Mouse (Mus musculus) heart, postnatal 25 days (tissue): Measurements from ENCODE around the gene H2al1g. TPM values are rescaled to one million over a fixed set of nuclear protein-coding genes. Genes with fewer than 3 reads are reported as not detected.

Source experiments
- DNase-seq: peaks from one replicate; pipeline ENCODE4 v3.0.0; 2022; ENCODE audit warnings: low spot score
- intact Hi-C: fragments of 180-260 bp; cut with DNase I; formaldehyde crosslinking; loops from one replicate; pipeline ENCODE4 v1.15.1; 2025
- total RNA-seq, 2 experiments: library from RNA; stranded (reverse); gene quantifications; 2 replicates each; pipeline ENCODE4 v1.2.3; 2021

Gene H2al1g
- total RNA-seq, 2 experiments from 2014 or later = not detected

DNA sequence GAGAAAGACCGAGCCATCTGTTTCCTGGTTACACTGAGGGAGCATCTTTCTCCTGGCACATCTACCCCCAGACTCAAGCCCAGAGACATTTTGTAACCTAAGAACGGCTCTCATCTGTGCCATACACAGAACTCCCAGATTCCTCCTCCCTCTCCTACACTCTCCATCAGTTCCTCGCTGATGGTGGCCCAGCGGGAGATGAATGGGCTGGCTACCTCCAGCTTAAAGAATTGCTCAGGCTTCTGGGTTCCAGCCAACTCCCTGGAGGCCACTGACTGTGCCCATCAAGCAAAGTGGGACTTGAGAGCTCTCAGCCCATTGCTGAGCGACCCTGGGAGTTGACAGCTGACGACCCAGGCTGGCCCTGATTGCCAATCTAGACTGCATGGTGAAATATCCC lies 45.8 kb downstream of the H2al1g start:
- intact Hi-C loops = loop anchor here (10.0 kb wide), 1 partner anchor 99 kb away; no protein-coding TSS in a partner anchor
- no peak for DNase-seq

DNA sequence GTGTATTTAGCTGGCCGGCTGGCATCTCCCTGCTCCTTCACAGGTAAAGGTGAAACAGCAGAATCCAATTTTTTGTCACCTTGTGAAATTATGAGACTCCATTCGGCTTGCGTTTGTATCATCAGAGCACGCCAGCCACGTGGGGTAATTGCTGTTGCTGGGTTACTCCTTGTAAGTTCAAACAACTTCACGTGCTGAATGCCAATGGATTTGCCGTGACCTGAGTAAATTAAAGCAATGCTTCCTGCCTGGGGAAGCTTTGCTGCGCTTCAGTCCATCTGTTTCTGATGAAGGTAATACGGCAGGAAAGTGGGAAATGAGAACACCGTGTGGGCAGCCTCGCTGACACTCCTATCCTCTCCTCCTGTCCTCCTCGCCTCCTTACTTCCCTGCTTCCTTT lies 47.1 kb downstream of the H2al1g start:
- intact Hi-C loops = loop anchor here (10.0 kb wide), 1 partner anchor 100 kb away; no protein-coding TSS in a partner anchor
- DNase-seq = no peak

Other genes starting within 250 kb of the H2al1g start
- gene H2al1a, start 19.0 kb upstream of the H2al1g start, total RNA-seq = not detected
- gene H2al1b, start 15.8 kb upstream of the H2al1g start, total RNA-seq = not detected
- gene H2al1c, start 12.6 kb upstream of the H2al1g start, total RNA-seq = not detected
- not detected for gene H2al1d, start 9.4 kb upstream of the H2al1g start, total RNA-seq
- gene H2al1e, start 6.3 kb upstream of the H2al1g start, total RNA-seq = not detected
- gene H2al1f, start 3.1 kb upstream of the H2al1g start, total RNA-seq = not detected
- gene H2al1h, start 3.2 kb downstream of the H2al1g start, total RNA-seq = not detected
- gene H2al1i, start 6.4 kb downstream of the H2al1g start, total RNA-seq = not detected
- not detected for gene H2al1j, start 9.6 kb downstream of the H2al1g start, total RNA-seq